Mouse (Mus musculus): Measurements from ENCODE around the gene Gm13290. TPM values are rescaled to one million over a fixed set of nuclear protein-coding genes. Genes with fewer than 3 reads are reported as not detected.

Gene Gm13290
- not detected in 2 replicates for polyA plus RNA-seq (2012; rRNA removed)

GRCm38 (mm10) chr4:88773534-88773933 is at the start of gene Gm13290:
Gene Gm13290, plus strand, starts transcription at chr4:88773834.

GRCm38 (mm10) chr4:88754818-88755340 is 18.8 kb upstream of the Gm13290 start, which contains the start of gene Gm13271:
Gene Gm13271, plus strand, starts transcription at chr4:88754868.

DNA sequence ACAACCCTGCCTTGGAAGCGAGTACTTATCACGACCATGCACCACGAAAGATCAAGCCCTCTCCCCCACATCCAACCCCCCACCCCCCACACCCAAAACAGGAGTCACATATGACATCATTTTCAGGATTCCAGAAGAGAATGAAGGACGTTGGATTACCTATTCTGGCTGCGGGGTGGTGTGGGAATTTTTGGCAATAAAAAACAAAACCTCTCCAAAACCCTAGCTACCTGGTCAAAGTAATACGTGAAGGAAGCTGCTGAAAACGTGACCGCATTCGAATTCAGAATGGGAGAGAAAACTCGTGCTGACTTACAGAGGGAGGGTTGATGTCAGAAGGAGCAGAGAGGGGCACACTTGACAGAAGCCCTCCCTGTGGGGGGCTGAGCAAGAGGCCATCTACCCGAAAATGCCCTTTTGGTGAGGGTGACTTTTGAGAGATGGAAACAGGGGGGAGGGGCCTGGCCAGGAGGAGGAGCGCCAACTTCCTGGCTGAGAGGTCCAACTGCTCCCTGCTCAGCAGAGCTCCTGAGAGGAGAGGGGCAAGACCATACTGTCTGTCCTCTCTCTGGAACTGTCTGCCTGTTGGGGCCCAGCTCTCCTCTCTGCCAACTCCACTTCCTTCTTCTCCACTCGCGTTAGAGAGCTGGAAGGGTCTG is 13.9 kb upstream of the Gm13290 start, which contains the start of gene Gm13283:
Gene Gm13283 (plus strand): TSS at position 510 of the 659 bp plus-strand sequence.

DNA sequence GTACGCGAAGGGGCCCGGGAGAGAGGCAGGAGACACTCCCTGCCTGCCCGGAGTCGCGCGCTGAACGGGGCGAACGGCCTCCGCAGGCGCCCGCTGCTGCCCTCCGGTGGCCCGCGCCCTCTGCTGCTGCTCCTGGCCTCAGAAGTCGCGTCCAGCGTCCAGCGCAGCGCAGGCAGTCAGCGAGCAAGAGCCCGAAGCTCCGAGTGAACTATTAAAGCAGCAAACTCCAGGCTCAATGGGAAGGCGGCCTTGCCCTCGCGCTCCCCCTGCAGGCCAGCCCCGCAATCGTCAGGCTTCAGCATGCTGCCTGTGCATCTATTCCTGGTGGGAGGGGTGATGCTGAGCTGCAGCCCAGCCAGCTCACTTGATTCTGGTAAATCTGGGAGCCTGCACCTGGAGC is 3.0 kb downstream of the Gm13290 start, which contains the start of gene Gm13289:
Gene Gm13289 (plus strand): TSS at position 301 of the 400 bp plus-strand sequence.

DNA sequence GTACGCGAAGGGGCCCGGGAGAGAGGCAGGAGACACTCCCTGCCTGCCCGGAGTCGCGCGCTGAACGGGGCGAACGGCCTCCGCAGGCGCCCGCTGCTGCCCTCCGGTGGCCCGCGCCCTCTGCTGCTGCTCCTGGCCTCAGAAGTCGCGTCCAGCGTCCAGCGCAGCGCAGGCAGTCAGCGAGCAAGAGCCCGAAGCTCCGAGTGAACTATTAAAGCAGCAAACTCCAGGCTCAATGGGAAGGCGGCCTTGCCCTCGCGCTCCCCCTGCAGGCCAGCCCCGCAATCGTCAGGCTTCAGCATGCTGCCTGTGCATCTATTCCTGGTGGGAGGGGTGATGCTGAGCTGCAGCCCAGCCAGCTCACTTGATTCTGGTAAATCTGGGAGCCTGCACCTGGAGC is 5.9 kb downstream of the Gm13290 start, which contains the start of gene Gm13272:
Gene Gm13272 (plus strand): TSS at position 301 of the 400 bp plus-strand sequence.

DNA sequence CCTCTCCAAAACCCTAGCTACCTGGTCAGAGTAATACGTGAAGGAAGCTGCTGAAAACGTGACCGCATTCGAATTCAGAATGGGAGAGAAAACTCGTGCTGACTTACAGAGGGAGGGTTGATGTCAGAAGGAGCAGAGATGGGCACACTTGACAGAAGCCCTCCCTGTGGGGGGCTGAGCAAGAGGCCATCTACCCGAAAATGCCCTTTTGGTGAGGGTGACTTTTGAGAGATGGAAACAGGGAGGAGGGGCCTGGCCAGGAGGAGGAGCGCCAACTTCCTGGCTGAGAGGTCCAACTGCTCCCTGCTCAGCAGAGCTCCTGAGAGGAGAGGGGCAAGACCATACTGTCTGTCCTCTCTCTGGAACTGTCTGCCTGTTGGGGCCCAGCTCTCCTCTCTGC is 8.2 kb downstream of the Gm13290 start, which contains the start of gene Ifnz:
Gene Ifnz (plus strand): TSS at position 301 of the 400 bp plus-strand sequence.

DNA sequence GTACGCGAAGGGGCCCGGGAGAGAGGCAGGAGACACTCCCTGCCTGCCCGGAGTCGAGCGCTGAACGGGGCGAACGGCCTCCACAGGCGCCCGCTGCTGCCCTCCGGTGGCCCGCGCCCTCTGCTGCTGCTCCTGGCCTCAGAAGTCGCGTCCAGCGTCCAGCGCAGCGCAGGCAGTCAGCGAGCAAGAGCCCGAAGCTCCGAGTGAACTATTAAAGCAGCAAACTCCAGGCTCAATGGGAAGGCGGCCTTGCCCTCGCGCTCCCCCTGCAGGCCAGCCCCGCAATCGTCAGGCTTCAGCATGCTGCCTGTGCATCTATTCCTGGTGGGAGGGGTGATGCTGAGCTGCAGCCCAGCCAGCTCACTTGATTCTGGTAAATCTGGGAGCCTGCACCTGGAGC is 11.8 kb downstream of the Gm13290 start, which contains the start of gene Gm13276:
Gene Gm13276 (plus strand): TSS at position 301 of the 400 bp plus-strand sequence.

GRCm38 (mm10) chr4:88788402-88788801 is 14.8 kb downstream of the Gm13290 start, which contains the start of gene Gm13277:
Gene Gm13277, plus strand, starts transcription at chr4:88788632.

GRCm38 (mm10) chr4:88791250-88791649 is 17.6 kb downstream of the Gm13290 start, which contains the start of gene Gm13278:
Gene Gm13278, plus strand, starts transcription at chr4:88791550.

DNA sequence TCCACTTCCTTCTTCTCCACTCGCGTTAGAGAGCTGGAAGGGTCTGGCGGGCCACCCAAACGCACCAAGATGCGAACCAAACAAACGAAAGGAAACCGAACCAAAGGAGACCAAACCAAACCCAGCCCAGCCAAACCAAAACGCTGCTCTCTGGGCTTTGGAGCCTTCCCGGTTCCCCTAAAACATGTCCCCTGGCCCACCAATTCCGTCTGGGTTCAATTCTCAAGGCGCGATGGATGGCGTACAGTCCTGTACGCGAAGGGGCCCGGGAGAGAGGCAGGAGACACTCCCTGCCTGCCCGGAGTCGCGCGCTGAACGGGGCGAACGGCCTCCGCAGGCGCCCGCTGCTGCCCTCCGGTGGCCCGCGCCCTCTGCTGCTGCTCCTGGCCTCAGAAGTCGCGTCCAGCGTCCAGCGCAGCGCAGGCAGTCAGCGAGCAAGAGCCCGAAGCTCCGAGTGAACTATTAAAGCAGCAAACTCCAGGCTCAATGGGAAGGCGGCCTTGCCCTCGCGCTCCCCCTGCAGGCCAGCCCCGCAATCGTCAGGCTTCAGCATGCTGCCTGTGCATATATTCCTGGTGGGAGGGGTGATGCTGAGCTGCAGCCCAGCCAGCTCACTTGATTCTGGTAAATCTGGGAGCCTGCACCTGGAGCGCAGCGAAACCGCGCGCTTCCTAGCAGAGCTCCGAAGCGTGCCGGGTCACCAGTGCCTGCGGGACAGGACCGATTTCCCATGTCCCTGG is 20.5 kb downstream of the Gm13290 start, which contains the start of gene Gm13275:
Gene Gm13275 (plus strand): TSS at position 552 of the 740 bp plus-strand sequence.

GRCm38 (mm10) chr4:88797097-88797496 is 23.5 kb downstream of the Gm13290 start, which contains the start of gene Gm13279:
Gene Gm13279, plus strand, starts transcription at chr4:88797397.

GRCm38 (mm10) chr4:88799365-88799764 is 25.7 kb downstream of the Gm13290 start, which contains the start of gene Gm13285:
Gene Gm13285, plus strand, starts transcription at chr4:88799665.

GRCm38 (mm10) chr4:88802954-88803353 is 29.3 kb downstream of the Gm13290 start, which contains the start of gene Gm13287:
Gene Gm13287, plus strand, starts transcription at chr4:88803254.

GRCm38 (mm10) chr4:88805231-88805630 is 31.6 kb downstream of the Gm13290 start, which contains the start of gene Gm13288:
Gene Gm13288, plus strand, starts transcription at chr4:88805531.

GRCm38 (mm10) chr4:88815928-88816327 is 42.3 kb downstream of the Gm13290 start, which contains the start of gene Ifna7:
Gene Ifna7, plus strand, starts transcription at chr4:88816228.

DNA sequence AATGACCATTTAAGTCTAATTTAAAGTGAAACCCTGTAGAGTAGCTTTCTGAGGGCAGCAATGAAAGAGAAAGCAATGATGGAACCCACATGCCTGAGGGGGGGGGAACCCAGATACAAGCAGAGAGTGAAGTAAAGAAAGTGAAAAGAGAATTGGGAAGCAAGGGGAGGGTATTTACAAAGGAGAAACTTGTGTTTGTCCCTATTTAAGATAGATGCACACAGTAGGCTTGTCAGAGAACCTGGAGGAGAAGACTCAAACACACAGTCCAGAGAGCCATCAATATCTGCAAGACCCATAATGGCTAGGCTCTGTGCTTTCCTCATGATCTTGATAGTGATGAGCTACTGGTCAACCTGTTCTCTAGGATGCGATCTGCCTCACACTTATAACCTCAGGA is 46.0 kb downstream of the Gm13290 start, which contains the start of gene Ifna11:
Gene Ifna11 (plus strand): TSS at position 301 of the 400 bp plus-strand sequence.

Other genes starting within 250 kb of the Gm13290 start
- gene Ifna15, start 215.6 kb upstream of the Gm13290 start, polyA plus RNA-seq (2012; rRNA removed), result not detected in 2 replicates
- not detected in 2 replicates for gene Ifna14, start 202.0 kb upstream of the Gm13290 start, polyA plus RNA-seq (2012; rRNA removed)
- not detected in 2 replicates for gene Ifna9, start 181.4 kb upstream of the Gm13290 start, polyA plus RNA-seq (2012; rRNA removed)
- not detected in 2 replicates for gene Ifna12, start 170.5 kb upstream of the Gm13290 start, polyA plus RNA-seq (2012; rRNA removed)
- not detected in 2 replicates for gene C87499, start 139.4 kb upstream of the Gm13290 start, polyA plus RNA-seq (2012; rRNA removed)
- gene Ifna13, start 129.4 kb upstream of the Gm13290 start, polyA plus RNA-seq (2012; rRNA removed), result not detected in 2 replicates
- not detected in 2 replicates for gene Ifna16, start 96.9 kb upstream of the Gm13290 start, polyA plus RNA-seq (2012; rRNA removed)
- not detected in 2 replicates for gene Ifna2, start 89.9 kb upstream of the Gm13290 start, polyA plus RNA-seq (2012; rRNA removed)
- gene Ifnab, start 82.5 kb upstream of the Gm13290 start, polyA plus RNA-seq (2012; rRNA removed), result not detected in 2 replicates
- 1.9 and 2.1 TPM in 2 replicates for gene Gm26566, start 52.0 kb upstream of the Gm13290 start, polyA plus RNA-seq (2012; rRNA removed)
- 48.0 and 49.2 TPM in 2 replicates for gene Klhl9, start 51.4 kb upstream of the Gm13290 start, polyA plus RNA-seq (2012; rRNA removed)
- not detected in 2 replicates for gene Gm13271, start 19.0 kb upstream of the Gm13290 start, polyA plus RNA-seq (2012; rRNA removed)
- gene Gm13283, start 13.7 kb upstream of the Gm13290 start, polyA plus RNA-seq (2012; rRNA removed), result 0.04 TPM in 1 of 2 replicates, not detected in the other
- not detected in 2 replicates for gene Gm13289, start 3.1 kb downstream of the Gm13290 start, polyA plus RNA-seq (2012; rRNA removed)
- not detected in 2 replicates for gene Gm13272, start 6.0 kb downstream of the Gm13290 start, polyA plus RNA-seq (2012; rRNA removed)
- gene Ifnz, start 8.3 kb downstream of the Gm13290 start, polyA plus RNA-seq (2012; rRNA removed), result not detected in 2 replicates
- not detected in 2 replicates for gene Gm13276, start 11.9 kb downstream of the Gm13290 start, polyA plus RNA-seq (2012; rRNA removed)
- gene Gm13277, start 14.8 kb downstream of the Gm13290 start, polyA plus RNA-seq (2012; rRNA removed), result not detected in 2 replicates
- not detected in 2 replicates for gene Gm13278, start 17.7 kb downstream of the Gm13290 start, polyA plus RNA-seq (2012; rRNA removed)
- not detected in 2 replicates for gene Gm13275, start 20.7 kb downstream of the Gm13290 start, polyA plus RNA-seq (2012; rRNA removed)
- not detected in 2 replicates for gene Gm13279, start 23.6 kb downstream of the Gm13290 start, polyA plus RNA-seq (2012; rRNA removed)
- not detected in 2 replicates for gene Gm13285, start 25.8 kb downstream of the Gm13290 start, polyA plus RNA-seq (2012; rRNA removed)
- not detected in 2 replicates for gene Gm13287, start 29.4 kb downstream of the Gm13290 start, polyA plus RNA-seq (2012; rRNA removed)
- not detected in 2 replicates for gene Gm13288, start 31.7 kb downstream of the Gm13290 start, polyA plus RNA-seq (2012; rRNA removed)
- not detected in 2 replicates for gene Ifna7, start 42.4 kb downstream of the Gm13290 start, polyA plus RNA-seq (2012; rRNA removed)
- gene Ifna11, start 46.1 kb downstream of the Gm13290 start, polyA plus RNA-seq (2012; rRNA removed), result not detected in 2 replicates
- not detected in 2 replicates for gene Ifna6, start 53.6 kb downstream of the Gm13290 start, polyA plus RNA-seq (2012; rRNA removed)
- not detected in 2 replicates for gene Ifna5, start 61.7 kb downstream of the Gm13290 start, polyA plus RNA-seq (2012; rRNA removed)
- not detected in 2 replicates for gene Ifna4, start 68.0 kb downstream of the Gm13290 start, polyA plus RNA-seq (2012; rRNA removed)
- not detected in 2 replicates for gene Ifna1, start 76.3 kb downstream of the Gm13290 start, polyA plus RNA-seq (2012; rRNA removed)
- gene Ifne, start 106.4 kb downstream of the Gm13290 start, polyA plus RNA-seq (2012; rRNA removed), result not detected in 2 replicates

Measured in central nervous system, embryonic 18 days (tissue).